Mouse (Mus musculus): ENCODE data around the gene Wwox. TPM values are rescaled to one million over a fixed set of nuclear protein-coding genes. Genes with fewer than 3 reads are reported as not detected.

Wwox gene
- total RNA-seq, 2 experiments from 2014 or later: 5.3 to 8.7 TPM

GRCm38 (mm10) chr8:114468526-114469207 lies 29.2 kb downstream of the Wwox start:
- DNase-seq: no peak

GRCm38 (mm10) chr8:114469208-114469590 lies 29.7 kb downstream of the Wwox start:
- no peak for DNase-seq

GRCm38 (mm10) chr8:114473546-114473945 lies 34.1 kb downstream of the Wwox start:
- DNase-seq: no peak

DNA sequence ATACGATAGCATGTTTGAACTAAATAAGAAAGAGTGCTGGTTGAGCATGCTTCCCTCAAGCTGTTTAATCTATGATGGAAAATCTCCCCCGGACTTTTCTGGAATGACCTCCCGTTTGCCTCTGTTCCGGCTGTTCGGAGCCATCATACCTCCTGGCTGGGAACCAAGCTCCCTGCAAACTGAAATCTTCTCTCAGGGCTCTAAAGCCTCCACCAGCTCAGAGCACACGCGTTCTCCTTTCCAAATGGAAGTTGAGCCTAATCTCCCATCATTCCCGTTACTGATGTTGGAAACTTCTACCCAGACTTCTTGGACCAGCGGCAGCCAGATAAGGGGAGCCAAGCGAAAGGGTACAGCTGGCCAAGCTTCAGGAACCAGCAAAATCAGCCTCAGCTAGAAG lies 37.5 kb downstream of the Wwox start:
- no peak for DNase-seq

DNA sequence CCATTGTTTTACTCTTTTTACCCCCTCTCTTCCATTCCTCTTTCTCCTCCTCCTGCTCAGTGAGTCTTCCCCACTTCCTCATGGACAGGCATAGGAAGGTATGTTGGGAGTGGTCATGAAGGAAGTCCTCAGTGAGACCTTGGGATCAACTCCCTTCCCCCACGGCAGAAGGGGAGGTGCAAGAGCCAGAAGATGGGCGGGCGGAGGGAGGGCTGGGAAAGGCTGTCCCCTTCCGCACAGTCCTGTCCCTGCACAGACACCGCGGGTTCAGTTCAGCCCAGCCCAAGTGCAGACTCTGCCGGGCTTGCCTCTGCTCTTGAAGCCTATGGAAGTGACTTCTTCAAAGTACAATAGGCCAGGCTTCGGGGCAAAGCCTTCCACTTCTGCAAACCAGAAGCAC lies 38.3 kb downstream of the Wwox start:
- no peak for DNase-seq

DNA sequence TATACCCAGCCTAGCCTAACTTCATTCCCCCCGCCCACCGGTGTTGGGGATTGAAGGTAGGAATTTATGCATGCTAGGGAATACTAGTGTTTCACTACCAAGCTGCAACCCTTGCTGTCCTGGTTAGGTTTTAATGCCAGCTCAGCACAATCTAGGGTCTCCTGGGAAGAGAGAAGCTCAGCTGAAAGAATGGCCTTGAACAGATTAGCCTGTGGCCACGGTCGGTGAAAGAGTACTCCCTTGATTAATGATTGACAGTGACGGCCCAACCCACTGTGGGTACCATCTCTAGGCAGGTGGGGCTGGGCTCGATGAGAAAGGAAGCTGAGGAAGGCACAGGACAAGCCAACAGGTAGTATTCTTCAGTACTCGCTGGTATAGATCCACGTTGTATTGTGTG lies 40.3 kb downstream of the Wwox start:
- no peak for DNase-seq

DNA sequence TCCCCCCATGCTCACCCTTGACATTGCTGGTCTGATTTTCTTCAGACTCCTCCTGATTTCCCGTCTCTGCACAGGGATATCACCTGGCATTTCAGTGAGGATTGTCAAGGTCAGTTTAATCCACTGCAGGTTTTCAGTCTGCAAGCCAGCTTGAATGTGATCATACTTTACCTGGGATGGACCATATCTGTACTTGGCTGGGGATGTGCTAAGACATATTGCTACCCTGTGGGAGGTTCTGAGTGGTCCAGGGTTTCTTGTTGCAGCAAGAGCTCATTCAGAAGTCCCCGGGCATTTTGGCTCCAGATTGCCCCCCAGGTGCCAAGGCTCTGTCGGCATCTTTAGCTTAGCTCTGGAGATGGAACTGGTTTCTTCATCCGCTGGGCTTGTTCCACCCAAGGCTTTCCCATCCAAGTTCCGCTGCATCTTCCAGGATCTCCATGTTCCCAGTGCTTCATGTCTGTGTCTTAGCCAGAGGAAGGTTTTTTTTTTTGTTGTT lies 52.3 kb downstream of the Wwox start:
- no peak for DNase-seq

GRCm38 (mm10) chr8:114499448-114500144 lies 60.1 kb downstream of the Wwox start:
- DNase-seq: no peak

DNA sequence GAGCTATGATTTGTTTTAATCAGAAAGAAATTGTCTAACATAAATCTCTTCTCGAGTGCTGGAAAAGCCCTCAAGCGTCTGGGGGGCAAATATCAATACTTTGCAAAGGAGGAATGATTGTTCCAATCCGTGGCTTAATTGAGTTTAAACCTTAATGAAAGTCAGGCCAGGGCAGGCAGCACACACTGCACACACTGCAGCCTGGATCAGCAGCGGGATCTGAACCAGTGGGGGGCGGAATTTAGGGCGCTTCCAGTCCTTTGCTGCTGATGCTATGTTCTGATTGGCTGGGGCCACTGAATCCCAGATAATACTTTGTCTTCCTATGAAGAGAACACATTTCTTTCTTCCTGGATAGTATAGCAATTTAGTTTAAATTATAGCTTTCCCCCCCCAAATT lies 62.5 kb downstream of the Wwox start:
- no peak for DNase-seq

- DNase-seq: no peak
Observed at GRCm38 (mm10) chr8:114503196-114503595, 63.7 kb downstream of the Wwox start.

DNA sequence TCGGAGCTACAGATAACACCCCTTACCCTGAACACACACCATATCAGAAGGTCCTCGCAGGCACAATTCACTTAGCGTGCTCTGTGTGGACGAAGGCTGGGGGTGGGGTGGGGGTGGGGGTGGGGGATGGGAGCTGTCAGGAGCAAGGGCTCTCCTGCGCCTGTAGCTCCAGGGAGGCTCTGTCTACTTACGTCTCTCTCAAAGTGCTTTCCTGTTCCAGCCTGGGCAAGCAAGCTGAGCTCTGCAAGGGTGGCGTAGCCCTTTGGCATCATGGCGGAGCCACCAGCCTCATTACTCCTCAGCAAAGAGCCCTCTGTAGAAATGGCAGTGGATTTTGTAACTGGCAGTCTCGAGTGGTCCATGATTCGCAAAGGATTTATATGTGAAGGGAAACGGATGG lies 65.4 kb downstream of the Wwox start:
- no peak for DNase-seq

GRCm38 (mm10) chr8:114505351-114506347 lies 66.2 kb downstream of the Wwox start:
- no peak for DNase-seq

DNA sequence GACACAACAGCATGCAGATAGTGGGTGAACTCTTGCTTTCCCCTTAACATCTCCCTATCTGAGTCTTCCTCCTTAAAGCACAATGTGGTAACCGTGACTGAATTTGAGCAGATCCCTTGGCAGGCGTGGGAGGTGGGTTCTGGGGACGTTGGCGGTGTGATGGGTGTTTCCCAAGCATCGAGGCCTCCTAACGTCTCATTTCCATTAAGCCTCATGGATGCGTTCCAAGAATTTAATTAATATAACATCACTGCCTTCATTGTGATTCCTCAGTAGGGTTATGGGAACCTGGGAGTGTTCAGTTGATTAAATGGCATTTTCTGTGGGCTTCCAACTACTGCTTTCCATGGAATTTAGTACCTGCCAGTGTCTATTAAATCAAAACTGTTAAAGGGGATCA lies 67.9 kb downstream of the Wwox start:
- no peak for DNase-seq

DNA sequence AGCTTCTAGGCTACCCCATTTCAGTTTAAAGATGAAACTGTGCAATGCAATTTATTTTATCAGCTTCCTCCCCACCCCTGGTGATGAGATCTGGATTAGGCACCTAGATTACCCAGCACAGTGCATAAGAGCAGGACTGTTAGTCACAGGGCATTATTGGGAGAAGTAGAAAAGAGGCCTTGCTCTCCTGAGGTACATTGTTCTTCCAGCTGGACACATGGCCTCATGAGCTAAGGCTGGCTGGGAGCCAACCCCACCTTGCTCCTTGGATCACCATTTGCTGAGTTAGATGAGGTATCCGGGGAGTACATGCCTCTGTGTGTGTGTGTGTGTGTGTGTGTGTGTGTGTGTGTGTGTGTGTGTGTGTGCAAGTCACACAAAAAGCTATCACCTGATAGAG lies 70.8 kb downstream of the Wwox start:
- no peak for DNase-seq

- DNase-seq: no peak
Observed at GRCm38 (mm10) chr8:114512075-114512935, 72.8 kb downstream of the Wwox start.

- no peak for DNase-seq
Observed at GRCm38 (mm10) chr8:114514692-114515091, 75.2 kb downstream of the Wwox start.

- no peak for DNase-seq
Observed at GRCm38 (mm10) chr8:114523061-114523460, 83.6 kb downstream of the Wwox start.

DNA sequence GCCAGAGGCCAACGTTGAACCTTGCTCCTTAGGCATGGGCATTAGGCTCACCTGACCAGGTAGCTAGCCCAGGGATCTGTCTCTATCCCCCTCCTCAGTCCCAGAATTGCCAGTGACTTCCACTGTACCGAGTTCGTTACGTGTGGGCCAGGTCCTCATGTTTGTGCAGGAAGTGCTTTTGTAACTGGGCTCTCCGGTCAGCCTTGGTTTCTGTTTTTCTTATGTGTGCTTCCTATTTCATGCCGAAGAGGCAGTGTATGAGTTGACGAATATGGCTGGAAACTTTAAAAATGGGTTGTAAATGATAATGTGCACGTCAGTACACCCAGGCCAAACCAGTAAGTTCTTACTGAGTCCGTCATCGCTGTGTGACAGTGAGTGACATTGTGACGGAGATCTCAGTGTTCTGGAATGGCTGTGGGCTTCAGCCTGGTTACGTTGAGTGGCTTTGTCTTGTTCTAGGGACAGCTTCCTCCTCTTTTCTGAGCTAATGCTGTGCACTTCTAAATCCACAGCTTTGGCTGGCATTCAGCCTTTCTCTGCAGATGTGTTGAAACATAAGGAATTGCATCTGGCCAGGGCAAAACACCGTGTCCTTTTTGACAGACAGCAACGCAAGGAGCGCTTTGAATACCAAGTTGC lies 87.3 kb downstream of the Wwox start:
- DNase-seq: no peak

GRCm38 (mm10) chr8:114527648-114528221 lies 88.3 kb downstream of the Wwox start:
- no peak for DNase-seq

DNA sequence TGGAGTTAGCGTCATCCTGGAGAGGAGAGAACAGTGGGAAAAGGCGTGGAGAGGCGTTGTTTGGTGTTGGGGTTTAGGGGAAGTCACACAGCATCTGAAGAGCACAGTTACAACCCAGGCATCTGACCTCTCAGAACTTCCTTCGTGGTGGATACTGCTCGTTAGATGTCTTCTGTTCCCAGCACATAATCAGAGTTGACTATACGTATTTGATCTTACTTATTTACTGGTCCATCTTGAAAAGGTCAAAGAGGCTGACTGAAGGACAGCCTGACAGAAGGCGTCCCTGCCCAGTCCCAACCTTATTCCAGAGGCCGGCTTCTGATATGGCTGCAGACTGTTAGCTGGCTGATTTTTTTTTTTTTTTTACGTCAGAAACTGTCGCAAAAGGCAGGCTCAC lies 90.1 kb downstream of the Wwox start:
- DNase-seq: no peak

DNA sequence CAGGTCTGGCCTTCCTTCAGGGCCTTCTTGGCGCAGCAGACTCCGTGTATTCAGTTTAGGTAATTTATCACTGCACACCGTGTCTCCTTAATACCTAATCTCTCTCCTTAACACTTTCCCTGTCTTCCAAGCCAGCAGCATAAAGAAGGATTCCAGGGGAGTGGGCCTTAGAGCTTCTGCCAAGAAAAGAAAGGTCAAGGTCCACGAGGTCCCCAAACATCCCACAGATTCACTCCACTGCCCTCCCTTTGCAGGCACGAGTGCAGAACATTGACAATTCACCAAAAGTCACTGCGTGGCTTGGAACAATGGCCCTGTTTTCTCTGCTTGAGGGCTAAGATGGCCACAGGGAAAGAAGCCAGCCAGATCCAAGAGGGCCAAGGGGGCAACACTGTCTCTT lies 96.7 kb downstream of the Wwox start:
- DNase-seq: no peak

Measured in gastrocnemius, postnatal 25 days (tissue).